Mouse (Mus musculus) CH12.LX (cell line): ENCODE measurements around the gene Spata21. TPM values are rescaled to one million over a fixed set of nuclear protein-coding genes. Genes with fewer than 3 reads are reported as not detected.

Experiments
- DNase-seq: peaks from one replicate; pipeline ENCODE4 v3.0.0-alpha.2; 2013; ENCODE audit errors: extremely low read depth
- H3K27ac ChIP-seq: 2 replicates; pipeline ENCODE4 v1.5.1; 2012; ENCODE audit warnings: low read depth, mild to moderate bottlenecking, control low read depth, moderate library complexity; ENCODE audit not compliant: insufficient read depth
- H3K27me3 ChIP-seq: replicated peaks from 2 replicates; pipeline ENCODE3; 2012; ENCODE audit warnings: inconsistent platforms
- H3K36me3 ChIP-seq, 2 experiments: replicated peaks in 1 of 2; 2 replicates each; pipeline versions ENCODE3 to v1.6.1; 2012; ENCODE audit warnings: inconsistent platforms in 1 of 2, low read length in 1 of 2, mild to moderate bottlenecking in 1 of 2, mixed read lengths in 1 of 2, moderate library complexity in 1 of 2; ENCODE audit not compliant: control insufficient read depth in 1 of 2, insufficient read depth in 1 of 2
- H3K4me1 ChIP-seq, 2 experiments: 2 replicates each; pipeline ENCODE4 v1.6.1; 2012; ENCODE audit warnings: inconsistent platforms in 1 of 2, moderate library complexity in 1 of 2; ENCODE audit not compliant: insufficient read depth in 2 of 2, control insufficient read depth in 1 of 2
- H3K4me2 ChIP-seq: 2 replicates; pipeline ENCODE4 v1.6.1; 2012; ENCODE audit warnings: low read depth, mild to moderate bottlenecking, control low read depth; ENCODE audit not compliant: poor library complexity, insufficient read depth, severe bottlenecking
- H3K4me3 ChIP-seq, 3 experiments: fragments of 150-350 bp in 1 of 3; sonication (generic) in 1 of 3; replicated peaks in 1 of 3; 2 replicates each; pipeline versions ENCODE3 to v1.5.1; 2011 to 2012; ENCODE audit warnings: low read depth in 2 of 3, low read length in 2 of 3, mild to moderate bottlenecking in 2 of 3, moderate library complexity in 2 of 3, control low read depth in 1 of 3, improper control_type of control experiment in 1 of 3, inconsistent platforms in 1 of 3, mixed read lengths in 1 of 3; ENCODE audit not compliant: poor library complexity in 1 of 3
- H3K79me2 ChIP-seq: replicated peaks from 2 replicates; pipeline ENCODE4 v1.6.1; 2012; ENCODE audit warnings: mild to moderate bottlenecking, moderate library complexity; ENCODE audit not compliant: control insufficient read depth, poor library complexity, insufficient read depth, severe bottlenecking; ENCODE audit errors: extremely low read depth
- H3K9ac ChIP-seq: 2 replicates; pipeline ENCODE4 v1.6.1; 2012; ENCODE audit warnings: low read depth, mild to moderate bottlenecking, control low read depth, moderate library complexity; ENCODE audit not compliant: insufficient read depth
- H3K9me3 ChIP-seq: replicated peaks from 2 replicates; pipeline ENCODE3; 2012; ENCODE audit warnings: low read length, inconsistent platforms, mixed read lengths
- BHLHE40 ChIP-seq: IDR thresholded peaks from 2 replicates; pipeline ENCODE4 v1.6.1; 2011; ENCODE audit warnings: mild to moderate bottlenecking, low read depth, low read length, improper control_type of control experiment
- CHD1 ChIP-seq: IDR thresholded peaks from 2 replicates; pipeline ENCODE4 v1.6.1; 2012; ENCODE audit warnings: low read depth, low read length, improper control_type of control experiment, inconsistent platforms
- E2F4 ChIP-seq: IDR thresholded peaks from 2 replicates; pipeline ENCODE4 v1.6.1; 2011; ENCODE audit warnings: low read depth, low read length, improper control_type of control experiment; ENCODE audit not compliant: insufficient replicate concordance
- EP300 ChIP-seq: IDR thresholded peaks from 2 replicates; pipeline ENCODE4 v1.6.1; 2011; ENCODE audit warnings: low read length, improper control_type of control experiment
- JUND ChIP-seq: conservative IDR thresholded peaks from 2 replicates; pipeline ENCODE4 v1.6.1; 2011; ENCODE audit warnings: low read depth, low read length, improper control_type of control experiment
- KAT2A ChIP-seq: IDR thresholded peaks from 2 replicates; pipeline ENCODE4 v1.6.1; 2012; ENCODE audit warnings: low read length, improper control_type of control experiment, inconsistent platforms; ENCODE audit not compliant: insufficient replicate concordance
- MAFK ChIP-seq: IDR thresholded peaks from 2 replicates; pipeline ENCODE4 v1.6.1; 2011; ENCODE audit warnings: low read length, improper control_type of control experiment; ENCODE audit not compliant: insufficient replicate concordance
- MAZ ChIP-seq: IDR thresholded peaks from 2 replicates; pipeline ENCODE4 v1.6.1; 2012; ENCODE audit warnings: low read depth, mild to moderate bottlenecking, inconsistent platforms, low read length, improper control_type of control experiment, moderate library complexity
- MEF2A ChIP-seq: IDR thresholded peaks from 2 replicates; pipeline ENCODE4 v1.6.1; 2014; ENCODE audit warnings: low read depth, mild to moderate bottlenecking, inconsistent platforms, low read length, improper control_type of control experiment, borderline replicate concordance
- MXI1 ChIP-seq: IDR thresholded peaks from 2 replicates; pipeline ENCODE4 v1.6.1; 2011; ENCODE audit warnings: mild to moderate bottlenecking, low read depth, low read length, improper control_type of control experiment
- POLR2AphosphoS2 ChIP-seq: IDR thresholded peaks from 2 replicates; pipeline ENCODE4 v1.6.1; 2011; ENCODE audit warnings: low read depth, low read length, improper control_type of control experiment
- RAD21 ChIP-seq: IDR thresholded peaks from 2 replicates; pipeline ENCODE4 v1.6.1; 2011; ENCODE audit warnings: low read depth, mild to moderate bottlenecking, low read length, improper control_type of control experiment, moderate library complexity
- UBTF ChIP-seq: IDR thresholded peaks from 2 replicates; pipeline ENCODE4 v1.6.1; 2012; ENCODE audit warnings: low read depth, mild to moderate bottlenecking, inconsistent platforms, low read length, improper control_type of control experiment, moderate library complexity
- dilution Hi-C: fragments of 300-500 bp; cut with MboI; formaldehyde crosslinking; loops from 2 replicates; pipeline ENCODE4 v1.14.3; 2020; ENCODE audit warnings: low sequenced_read_pairs; ENCODE audit not compliant: extremely low pct_unique_long_range_greater_than_20kb, extremely low pct_ligation_motif_present
- in situ Hi-C: fragments of 300-500 bp; cut with MboI; formaldehyde crosslinking; loops from 3 replicates; pipeline ENCODE4 v1.14.3; 2019; ENCODE audit warnings: low sequenced_read_pairs, low pct_ligation_motif_present, low pct_unique_long_range_greater_than_20kb, mixed read lengths
- polyA plus RNA-seq: library from polyadenylated mRNA; unstranded; fragments of >175 nt; gene quantifications from 2 replicates; pipeline ENCODE4 v1.2.1, GENCODE M21; 2012; ENCODE audit warnings: low read depth; ENCODE audit not compliant: insufficient read length
- total RNA-seq, 2 experiments: library from RNA; depleted of rRNA; stranded (reverse); fragments of 300-350 nt in 1 of 2; fragments of >200 nt in 1 of 2; gene quantifications; 2 replicates each; pipeline ENCODE4 v1.2.3; 2012 to 2014

Gene Spata21
- total and polyA plus RNA-seq, 3 experiments, result not detected

- Histone ChIP-seq H3K4me2 (peak overlapping the region; percentile 97), H3K9ac (peak overlapping the region; percentile 91), H3K4me3 (peak overlapping the region; percentile 82 to 93 (median 91)), H3K27ac (peak overlapping the region; percentile 15; the same call in 1 of the 2 replicates), H3K27me3 (no peaks in the 10 kb centered on the region), H3K4me1 (peaks cover 14 to 53% of the 10 kb centered on the region in 2 experiments), H3K36me3 (peaks cover 0 to 16% of the 10 kb centered on the region in 2 experiments), H3K79me2 (peaks cover 44% of the 10 kb centered on the region), H3K9me3 (no peaks in the 10 kb centered on the region)
- dilution Hi-C loops, result no loop called here
- TF ChIP-seq MXI1 (peak; percentile 66), RAD21 (no peak), UBTF (peak; percentile 29; the same call in 1 of the 2 replicates)
- in situ Hi-C loops, result loop anchor here (10.0 kb wide), 2 partner anchors 67 to 217 kb away; partner anchors contain the start of genes Fam131c and Rsg1
- DNase-seq, result no peak
Observed at GRCm38 (mm10) chr4:141148009-141148801, 60.1 kb downstream of the Spata21 start.

- no peak overlapping the region for H3K27ac ChIP-seq
- H3K4me1 ChIP-seq, result peaks cover 13 to 50% of the 10 kb centered on the region in 2 experiments
- H3K4me3 ChIP-seq, result peak overlapping the region; percentile 82 to 93 (median 91)
- H3K4me2 ChIP-seq, result peak overlapping the region; percentile 97
- TF ChIP-seq MAFK (no peak), JUND (no peak), EP300 (no peak), KAT2A (no peak), CHD1 (no peak), POLR2AphosphoS2 (no peak), BHLHE40 (no peak), UBTF (no peak), MEF2A (no peak), MAZ (no peak), E2F4 (no peak)
- peaks cover 0 to 20% of the 10 kb centered on the region in 2 experiments for H3K36me3 ChIP-seq
- no peaks in the 10 kb centered on the region for H3K9me3 ChIP-seq
- H3K9ac ChIP-seq, result peak overlapping the region; percentile 91
- no peak for DNase-seq
- no peaks in the 10 kb centered on the region for H3K27me3 ChIP-seq
- in situ Hi-C loops (loop anchor here (10.0 kb wide), 2 partner anchors 66 to 216 kb away; partner anchors contain the start of genes Fam131c and Rsg1), dilution Hi-C loops (no loop called here)
- H3K79me2 ChIP-seq, result peaks cover 52% of the 10 kb centered on the region
Observed at GRCm38 (mm10) chr4:141149116-141149515, 61.0 kb downstream of the Spata21 start.
